Mouse (Mus musculus) lung, adult 2 months (tissue): ENCODE data around the gene Abhd16b. TPM values are rescaled to one million over a fixed set of nuclear protein-coding genes. Genes with fewer than 3 reads are reported as not detected.

Experiments
- DNase-seq: peaks from one replicate; pipeline ENCODE4 v3.0.0; 2022
- H3K4me1 ChIP-seq: fragments of 200-500 bp; 2 replicates; pipeline ENCODE4 v1.6.1; 2011; ENCODE audit warnings: low read length; ENCODE audit not compliant: control insufficient read depth, insufficient read depth
- H3K4me3 ChIP-seq: fragments of 200-500 bp; replicated peaks from 2 replicates; pipeline ENCODE3; 2011; ENCODE audit warnings: low read depth, mild to moderate bottlenecking, control low read depth, low read length; ENCODE audit errors: extremely low read depth
- CTCF ChIP-seq: fragments of 200-500 bp; IDR thresholded peaks from 2 replicates; pipeline ENCODE4 v1.5.1; 2011; ENCODE audit warnings: mild to moderate bottlenecking, low read length, control low read depth; ENCODE audit not compliant: insufficient read depth
- POLR2A ChIP-seq: fragments of 200-500 bp; IDR thresholded peaks from 2 replicates; pipeline ENCODE4 v1.6.1; 2011; ENCODE audit warnings: low read depth, mild to moderate bottlenecking, control low read depth, low read length, borderline replicate concordance; ENCODE audit errors: extremely low read depth
- WGBS: fragments of 180-500 bp; shearing (Covaris S2); methylation state at CpG from one replicate; pipeline ENCODE4 v1.1.7; 2018; 5-methylcytosine and 5-hydroxymethylcytosine counted together
- polyA plus RNA-seq: library from polyadenylated mRNA; depleted of rRNA; stranded (reverse); fragments of >200 nt; gene quantifications from 2 replicates; pipeline ENCODE4 v1.2.3, GENCODE M21; 2012

Abhd16b gene
- polyA plus RNA-seq, 1 experiment: not detected

GRCm38 (mm10) chr2:181496831-181497547, 4.0 kb downstream of the Abhd16b start, which contains the start of gene Tpd52l2:
Gene Tpd52l2, plus strand, starts transcription at chr2:181497142.
- TF ChIP-seq CTCF: no peak
- TF ChIP-seq POLR2A: peak; percentile 83; the same call in 1 of the 2 replicates
- peak; percentile 84 for DNase-seq
- H3K4me3 ChIP-seq: peak within 1 kb of the TSS; percentile 80
- WGBS: under 1% methylated on average over 46 of the region's 46 CpGs
- 0 out of 2 replicates have a peak, but pooled peaks cover 2% of the 10 kb centered on the region for H3K4me1 ChIP-seq

GRCm38 (mm10) chr2:181497548-181497875, 4.5 kb downstream of the Abhd16b start:
- WGBS: under 1% methylated on average over 12 of the region's 12 CpGs
- 0 out of 2 replicates have a peak, but pooled peaks cover 2% of the 10 kb centered on the region for H3K4me1 ChIP-seq
- peak overlapping the region; percentile 80 for H3K4me3 ChIP-seq
- TF ChIP-seq CTCF: no peak
- no peak for TF ChIP-seq POLR2A
- DNase-seq: peak; percentile 60

GRCm38 (mm10) chr2:181498644-181499043, 5.6 kb downstream of the Abhd16b start:
- no peak for DNase-seq
- H3K4me1 ChIP-seq: 0 out of 2 replicates have a peak, but pooled peaks cover 2% of the 10 kb centered on the region
- no peak overlapping the region for H3K4me3 ChIP-seq
- TF ChIP-seq CTCF (no peak), POLR2A (no peak)
- WGBS: 42% methylated on average over 4 of the region's 4 CpGs

GRCm38 (mm10) chr2:181509191-181509590, 16.2 kb downstream of the Abhd16b start:
- DNase-seq: no peak
- Histone ChIP-seq H3K4me1 (peaks cover 4% of the 10 kb centered on the region; the same call in 1 of the 2 replicates), H3K4me3 (no peak overlapping the region)
- WGBS: 94% methylated on average over 2 of the region's 2 CpGs
- no peak for TF ChIP-seq POLR2A
- TF ChIP-seq CTCF: no peak

GRCm38 (mm10) chr2:181511231-181511630, 18.2 kb downstream of the Abhd16b start:
- H3K4me3 ChIP-seq: no peak overlapping the region
- DNase-seq: no peak
- WGBS: 96% methylated on average over 8 of the region's 8 CpGs
- H3K4me1 ChIP-seq: no peaks in the 10 kb centered on the region
- TF ChIP-seq POLR2A: no peak
- no peak for TF ChIP-seq CTCF

- no peak overlapping the region for H3K4me3 ChIP-seq
- no peak for DNase-seq
- 61% methylated on average over 3 of the region's 3 CpGs for WGBS
- TF ChIP-seq POLR2A: no peak
- TF ChIP-seq CTCF: no peak
- peaks cover 14% of the 10 kb centered on the region for H3K4me1 ChIP-seq
These were observed 26.2 kb downstream of the Abhd16b start for GRCm38 (mm10) chr2:181519201-181519600.

GRCm38 (mm10) chr2:181520118-181520935, 27.3 kb downstream of the Abhd16b start, which contains the start of gene Dnajc5:
Gene Dnajc5, plus strand, starts transcription at chr2:181520485.
- peaks cover 14% of the 10 kb centered on the region for H3K4me1 ChIP-seq
- DNase-seq: peak; percentile 96
- TF ChIP-seq POLR2A (peak; percentile 86), CTCF (no peak)
- WGBS: under 1% methylated on average over 74 of the region's 74 CpGs
- peak within 1 kb of the TSS; percentile 74 for H3K4me3 ChIP-seq

- WGBS: 1% methylated on average over 17 of the region's 17 CpGs
- no peak for TF ChIP-seq POLR2A
- no peak for TF ChIP-seq CTCF
- Histone ChIP-seq H3K4me3 (peak overlapping the region; percentile 74), H3K4me1 (peaks cover 14% of the 10 kb centered on the region)
- no peak for DNase-seq
These were observed 27.9 kb downstream of the Abhd16b start for GRCm38 (mm10) chr2:181520936-181521227.

GRCm38 (mm10) chr2:181521491-181521890, 28.5 kb downstream of the Abhd16b start:
- DNase-seq: no peak
- Histone ChIP-seq H3K4me3 (peak overlapping the region; percentile 49), H3K4me1 (peaks cover 14% of the 10 kb centered on the region)
- no peak for TF ChIP-seq POLR2A
- TF ChIP-seq CTCF: no peak
- 28% methylated on average over 10 of the region's 10 CpGs for WGBS
